Mouse (Mus musculus) frontal cortex, postnatal 14 days (tissue): ENCODE measurements at regions not wholly inside any gene's neighbourhood (a gene's known extent, or its start where the extent isn't known, plus 50 kb on each side); places are given as distances from the start of the nearest gene placed in this dataset.
A peak's percentile ranks its signal among the peaks of the same experiment; 100 is the strongest.

Experiments used
- DNase-seq, 2 experiments: peaks; one replicate each; pipeline ENCODE4 v3.0.0; 2022; ENCODE audit warnings: low spot score in 2 of 2

- DNase-seq, result no peak
Observed at GRCm38 (mm10) chr12:78097692-78098091, 96.3 kb upstream of the Gm6657 start.

GRCm38 (mm10) chr12:78098765-78099194, 95.3 kb upstream of the Gm6657 start:
- peak; percentile 68 to 81 for DNase-seq

- no peak for DNase-seq
Observed at GRCm38 (mm10) chr12:78099761-78100160, 94.3 kb upstream of the Gm6657 start.

- no peak for DNase-seq
Observed at GRCm38 (mm10) chr12:78100756-78101155, 93.3 kb upstream of the Gm6657 start.

GRCm38 (mm10) chr12:78109931-78110330, 84.1 kb upstream of the Gm6657 start:
- no peak for DNase-seq

- no peak for DNase-seq
Observed at GRCm38 (mm10) chr12:78118131-78118530, 75.9 kb upstream of the Gm6657 start.

GRCm38 (mm10) chr12:78119246-78119645, 74.8 kb upstream of the Gm6657 start:
- DNase-seq, result no peak

GRCm38 (mm10) chr12:78119855-78120254, 74.2 kb upstream of the Gm6657 start:
- DNase-seq, result no peak

GRCm38 (mm10) chr12:78129130-78129845, 64.8 kb upstream of the Gm6657 start:
- DNase-seq, result no peak

GRCm38 (mm10) chr12:78132016-78132797, 61.8 kb upstream of the Gm6657 start:
- DNase-seq, result no peak

GRCm38 (mm10) chr12:78133341-78133740, 60.7 kb upstream of the Gm6657 start:
- DNase-seq, result no peak

GRCm38 (mm10) chr12:78133984-78134383, 60.1 kb upstream of the Gm6657 start:
- no peak for DNase-seq

GRCm38 (mm10) chr12:78137196-78137595, 56.8 kb upstream of the Gm6657 start:
- no peak for DNase-seq

GRCm38 (mm10) chr12:78138467-78138866, 55.6 kb upstream of the Gm6657 start:
- DNase-seq, result no peak
